Mouse (Mus musculus) adrenal gland (tissue): Measurements from ENCODE around the gene Syn3.

ENCODE experiments used
- intact Hi-C: fragments of 180-260 bp; cut with DNase I; formaldehyde crosslinking; loops from one replicate; pipeline ENCODE4 v1.15.1; 2025

The Syn3 gene

GRCm38 (mm10) chr10:86248131-86248740, 250.5 kb downstream of the Syn3 start:
- intact Hi-C loops, result no loop called here

- intact Hi-C loops, result no loop called here
Measured at GRCm38 (mm10) chr10:86245396-86245795, 253.3 kb downstream of the Syn3 start.

GRCm38 (mm10) chr10:86243525-86243924, 255.2 kb downstream of the Syn3 start:
- intact Hi-C loops, result no loop called here

- intact Hi-C loops, result no loop called here
Measured at GRCm38 (mm10) chr10:86242721-86243120, 256.0 kb downstream of the Syn3 start.

DNA sequence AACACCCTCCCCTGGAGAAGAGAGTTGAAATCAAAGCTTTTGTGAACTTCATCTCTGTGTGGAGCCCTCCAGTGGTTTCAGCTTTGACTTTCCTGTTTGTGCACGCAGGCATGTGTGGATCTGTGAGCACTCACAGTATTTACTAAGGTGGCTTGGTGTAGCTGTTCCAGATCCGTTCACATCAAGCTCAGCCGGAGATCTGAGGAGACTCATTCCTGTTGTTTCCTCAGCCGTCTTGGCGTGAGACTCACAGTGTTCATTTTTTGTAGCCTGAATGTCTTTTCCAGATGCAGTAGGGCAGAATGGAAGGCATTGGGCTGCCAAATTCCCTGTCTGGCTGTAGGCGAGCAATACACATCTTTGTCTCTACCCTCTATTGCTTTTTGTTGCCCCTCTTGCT, 268.7 kb downstream of the Syn3 start:
- intact Hi-C loops, result no loop called here

DNA sequence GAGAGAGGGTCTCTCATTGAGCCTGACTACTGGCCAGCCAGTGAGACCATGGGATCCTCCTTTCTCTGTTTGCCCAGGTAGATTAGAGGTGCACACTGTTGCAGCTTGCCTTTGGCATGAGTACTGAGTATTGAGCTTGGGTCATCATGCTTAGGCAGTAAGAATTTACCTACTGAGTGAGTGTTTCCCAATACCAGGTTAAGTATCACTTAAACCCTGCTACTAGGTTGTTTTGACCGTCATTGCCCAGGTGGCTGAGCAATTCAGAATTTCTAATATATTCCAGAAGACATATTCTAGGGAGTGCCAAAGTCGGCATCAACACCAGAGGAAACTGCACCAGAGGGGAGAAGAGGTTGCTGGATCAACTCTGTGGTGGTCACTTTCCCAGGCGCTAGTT, 273.2 kb downstream of the Syn3 start:
- intact Hi-C loops, result no loop called here

- intact Hi-C loops, result no loop called here
Measured at GRCm38 (mm10) chr10:86218984-86219383, 279.7 kb downstream of the Syn3 start.

GRCm38 (mm10) chr10:86216836-86217235, 281.9 kb downstream of the Syn3 start:
- intact Hi-C loops, result no loop called here

DNA sequence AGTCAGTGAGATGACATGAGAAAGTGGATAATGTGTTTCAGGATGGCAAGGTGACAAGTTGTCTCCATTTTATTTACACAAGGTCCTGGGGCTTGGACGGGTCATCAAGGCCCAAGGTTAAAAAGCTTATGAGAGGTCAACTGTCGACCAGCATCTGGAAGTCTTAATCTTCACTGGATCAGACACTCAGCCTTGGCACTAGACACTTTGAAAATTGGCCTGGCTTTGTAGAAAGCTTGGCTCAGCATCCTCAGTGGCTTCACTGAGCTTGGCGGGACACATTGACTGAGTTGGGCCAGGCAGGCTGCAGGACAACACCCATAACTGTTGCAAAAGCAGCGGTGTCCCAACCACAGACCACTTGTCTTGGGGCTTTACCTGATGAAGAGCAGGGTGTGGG, 286.6 kb downstream of the Syn3 start:
- intact Hi-C loops, result no loop called here

- intact Hi-C loops, result no loop called here
Measured at GRCm38 (mm10) chr10:86203915-86204314, 294.8 kb downstream of the Syn3 start.

GRCm38 (mm10) chr10:86203175-86203574, 295.5 kb downstream of the Syn3 start:
- intact Hi-C loops, result no loop called here

DNA sequence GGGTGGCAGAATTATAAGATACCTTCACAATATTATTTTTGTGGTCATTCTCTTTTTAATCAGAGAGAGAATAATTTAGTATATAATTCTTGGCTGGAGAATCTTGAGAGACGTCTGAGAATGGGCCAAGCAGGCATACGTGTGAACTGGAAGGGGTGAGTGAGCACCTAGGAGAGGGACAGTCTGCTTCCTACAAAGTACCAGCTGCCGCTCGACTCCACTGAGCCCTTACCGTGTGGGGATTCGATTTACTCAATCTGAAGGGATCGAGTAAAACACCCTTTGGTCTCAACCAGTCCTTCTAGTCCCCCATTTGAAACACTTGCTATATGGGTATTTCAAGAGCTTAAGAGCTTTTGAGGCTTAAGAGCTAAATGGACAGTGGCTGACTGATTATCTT, 296.9 kb downstream of the Syn3 start:
- intact Hi-C loops, result no loop called here

GRCm38 (mm10) chr10:86201006-86201405, 297.7 kb downstream of the Syn3 start:
- intact Hi-C loops, result no loop called here

- intact Hi-C loops, result no loop called here
Measured at GRCm38 (mm10) chr10:86196414-86197025, 302.2 kb downstream of the Syn3 start.

GRCm38 (mm10) chr10:86194722-86195121, 304.0 kb downstream of the Syn3 start:
- intact Hi-C loops, result no loop called here

- intact Hi-C loops, result no loop called here
Measured at GRCm38 (mm10) chr10:86193863-86194434, 304.7 kb downstream of the Syn3 start.

GRCm38 (mm10) chr10:86188614-86189013, 310.1 kb downstream of the Syn3 start:
- intact Hi-C loops, result no loop called here

DNA sequence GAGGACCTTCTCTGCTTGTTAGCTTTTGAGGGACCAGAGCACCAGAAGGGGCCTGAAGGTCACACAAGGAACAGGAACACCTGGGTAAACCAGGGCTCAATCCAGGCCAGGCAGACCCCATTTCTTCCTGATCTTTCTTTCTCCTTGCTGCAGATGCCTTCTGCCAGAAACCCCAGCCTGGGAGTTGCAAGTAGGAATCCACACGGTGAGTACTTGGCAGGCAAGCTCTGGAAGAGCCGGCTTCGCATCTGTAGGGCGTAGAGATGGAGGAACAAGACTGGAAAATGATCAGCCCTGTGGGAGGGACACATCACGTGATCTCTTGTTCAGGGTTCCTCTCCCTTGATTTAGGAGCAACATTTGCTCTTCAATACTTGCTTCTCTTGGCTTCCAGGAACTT, 310.8 kb downstream of the Syn3 start:
- intact Hi-C loops, result no loop called here

DNA sequence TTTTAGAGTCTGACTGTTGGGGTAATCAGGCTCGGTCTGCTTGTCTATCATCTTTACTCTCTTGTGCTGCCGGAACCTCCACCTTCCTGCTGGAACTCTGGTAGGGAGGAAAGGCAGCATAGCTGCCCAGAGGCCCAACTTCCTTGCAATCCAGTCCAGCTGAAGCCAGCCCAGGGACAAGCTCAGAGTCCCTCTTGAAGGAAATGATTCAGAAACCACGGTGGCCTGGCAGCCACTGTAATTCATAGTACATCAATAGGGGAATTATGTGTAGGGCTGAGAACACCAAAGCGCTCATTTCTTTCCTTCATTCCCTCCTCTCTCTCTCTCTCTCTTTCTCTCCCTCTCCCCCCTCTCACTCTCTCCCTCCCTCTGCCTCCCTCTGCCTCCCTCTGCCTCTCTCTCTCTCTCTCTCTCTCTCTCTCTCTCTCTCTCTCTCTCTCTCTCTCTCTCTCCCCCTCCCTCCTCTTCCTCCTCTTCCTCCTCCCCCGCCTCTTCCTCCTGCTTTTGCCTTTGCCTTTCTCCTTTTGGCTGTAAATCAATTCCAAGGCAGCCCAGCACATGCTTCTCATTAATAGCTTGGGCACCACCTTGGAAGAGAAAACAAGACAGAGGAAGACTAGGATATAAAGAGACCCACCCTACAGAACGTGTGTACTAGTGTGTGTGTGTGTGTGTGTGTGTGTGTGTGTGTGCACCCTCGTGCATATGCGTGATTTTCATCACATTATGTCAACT, 315.4 kb downstream of the Syn3 start:
- intact Hi-C loops, result loop anchor here (2.0 to 5.0 kb wide), 3 partner anchors 111 to 269 kb away; no protein-coding TSS in a partner anchor

GRCm38 (mm10) chr10:86182183-86182805, 316.4 kb downstream of the Syn3 start:
- intact Hi-C loops, result loop anchor here (2.0 to 5.0 kb wide), 3 partner anchors 113 to 270 kb away; no protein-coding TSS in a partner anchor

DNA sequence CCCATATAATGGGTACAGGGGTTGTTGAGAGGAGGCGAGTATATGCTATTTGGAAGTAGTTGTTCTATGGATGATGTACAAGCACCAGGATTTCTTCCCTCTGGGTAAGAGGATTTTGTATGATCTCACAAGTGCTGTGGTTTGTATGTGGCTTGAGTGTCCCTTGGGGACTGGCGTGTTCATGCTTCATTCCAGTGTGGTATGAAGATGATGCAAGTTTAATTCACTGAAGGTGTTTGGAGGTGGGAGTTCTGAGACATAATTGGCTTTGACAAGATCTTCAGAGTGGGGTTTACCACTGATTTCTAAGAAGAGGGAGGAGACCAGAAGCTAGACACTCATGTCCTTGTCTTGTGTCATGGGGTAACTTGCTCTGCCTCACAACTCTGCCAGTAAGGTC, 322.3 kb downstream of the Syn3 start:
- intact Hi-C loops, result no loop called here

DNA sequence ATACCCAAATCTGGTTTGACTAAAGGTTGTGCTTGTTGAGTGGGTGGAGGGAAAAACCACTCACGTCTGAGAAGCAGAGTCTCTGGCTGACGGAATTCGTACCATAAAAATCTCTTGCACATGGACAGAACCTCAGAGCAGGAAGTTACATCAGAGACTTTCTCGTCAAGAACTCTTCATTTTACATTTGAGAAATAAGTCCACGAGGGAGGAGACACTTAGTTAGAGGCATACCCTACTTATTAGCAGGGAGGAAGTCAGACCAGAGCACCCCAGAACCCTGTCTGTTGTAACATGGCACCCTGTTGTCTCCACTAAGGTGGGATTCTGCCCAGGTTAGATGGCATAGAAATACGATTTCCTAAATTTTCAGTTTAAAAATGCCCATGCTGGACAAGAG, 324.7 kb downstream of the Syn3 start:
- intact Hi-C loops, result no loop called here
